Comparison of ENCODE assay signal across 8 mouse cellular contexts in the genomic region with DNA sequence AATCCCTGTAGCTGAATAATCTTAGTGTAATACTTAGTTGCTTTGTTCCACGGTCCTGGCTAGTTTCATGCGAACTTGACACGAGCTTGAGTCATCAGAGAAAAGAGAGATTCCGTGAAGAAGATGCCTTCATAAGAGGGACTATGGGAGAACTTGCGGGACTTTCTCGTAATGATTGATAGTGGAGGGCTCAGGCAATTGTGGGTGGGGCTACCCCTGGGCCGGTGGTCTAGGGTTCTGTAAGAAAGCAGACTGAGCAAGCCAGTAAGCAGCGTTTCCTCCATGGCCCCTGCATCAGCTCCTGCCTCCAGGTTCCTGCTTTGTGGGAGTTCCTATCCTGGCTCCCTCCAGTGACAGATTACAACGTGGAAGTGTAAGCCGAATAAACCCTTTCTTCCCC. TPM values are rescaled to one million over a fixed set of nuclear protein-coding genes. Genes with fewer than 3 reads are reported as not detected.
DNase-seq lines count a peak whose midpoint lies in the region; ATAC-seq and TF ChIP-seq lines count a peak whose summit lies in the region.

No protein-coding gene starts in this region.

- no peak overlapping the region for H3K27ac ChIP-seq in lung, embryonic 16.5 days (ENCODE audit: low read length)
- H3K27ac ChIP-seq in kidney, postnatal 0 days = no peak overlapping the region
- peak overlapping the region; percentile 51; the same call in 1 of the 2 replicates for H3K27ac ChIP-seq in stomach, embryonic 15.5 days

- peak overlapping the region; percentile 67; the same call in 1 of the 2 replicates for H3K4me3 ChIP-seq in lung, embryonic 16.5 days (ENCODE audit: low read length)
- peak overlapping the region; percentile 53; the same call in 1 of the 2 replicates for H3K4me3 ChIP-seq in kidney, postnatal 0 days (replicated peaks; ENCODE audit: low read depth, low read length)
- peak overlapping the region; percentile 70; the same call in 1 of the 2 replicates for H3K4me3 ChIP-seq in stomach, embryonic 15.5 days (replicated peaks)

- H3K9me3 ChIP-seq in lung, embryonic 16.5 days (ENCODE audit: control insufficient read depth, low read length) = no peaks in the 10 kb centered on the region
- no peaks in the 10 kb centered on the region for H3K9me3 ChIP-seq in kidney, postnatal 0 days (replicated peaks; ENCODE audit: low read length)
- no peaks in the 10 kb centered on the region for H3K9me3 ChIP-seq in stomach, embryonic 15.5 days

- peaks cover 13% of the 10 kb centered on the region for H3K4me1 ChIP-seq in lung, embryonic 16.5 days (replicated peaks; ENCODE audit: control insufficient read depth, insufficient read depth, low read length)
- peaks cover 11% of the 10 kb centered on the region; the same call in 1 of the 2 replicates for H3K4me1 ChIP-seq in kidney, postnatal 0 days (replicated peaks; ENCODE audit: insufficient read depth, low read length)
- peaks cover 4% of the 10 kb centered on the region; the same call in 1 of the 2 replicates for H3K4me1 ChIP-seq in stomach, embryonic 15.5 days

- no peak overlapping the region; the same call in 1 of the 2 replicates for H3K9ac ChIP-seq in lung, embryonic 16.5 days (ENCODE audit: low read length)
- H3K9ac ChIP-seq in kidney, postnatal 0 days (ENCODE audit: low read depth, low read length) = no peak overlapping the region
- no peak overlapping the region for H3K9ac ChIP-seq in stomach, embryonic 15.5 days

- WGBS in lung, embryonic 16.5 days = 14% methylated on average over 10 of the region's 10 CpGs
- WGBS in kidney, postnatal 0 days = 17% methylated on average over 10 of the region's 10 CpGs
- whole genome bisulfite sequencing in stomach, embryonic 15.5 days = 18% methylated on average over 10 of the region's 10 CpGs

- DNase-seq in cerebellum, adult 9-10 months = peak; percentile 58
- no peak for DNase-seq in cerebellum, postnatal 4 days (ENCODE audit: low spot score in 2 of 2)
- no peak for DNase-seq in lung, adult 18-20 months
- DNase-seq in kidney, postnatal 0 days (ENCODE audit: low spot score) = no peak
- DNase-seq in thymus, adult 18-20 months = no peak
- DNase-seq in layer of hippocampus, adult 18-20 months (ENCODE audit: low spot score in 2 of 2) = no peak

- no peak for TF ChIP-seq CTCF in kidney, postnatal 0 days (IDR thresholded peaks at IDR 0.05; ENCODE audit: low read depth)

- H3K27me3 ChIP-seq in lung, embryonic 16.5 days (ENCODE audit: control insufficient read depth, insufficient read depth, low read depth, low read length) = no peaks in the 10 kb centered on the region
- no peaks in the 10 kb centered on the region for H3K27me3 ChIP-seq in kidney, postnatal 0 days (ENCODE audit: insufficient read depth, low read length)
- no peaks in the 10 kb centered on the region; the same call in 1 of the 2 replicates for H3K27me3 ChIP-seq in stomach, embryonic 15.5 days (replicated peaks)

- no peak for ATAC-seq in lung, embryonic 16.5 days (ENCODE audit: low read depth)
- ATAC-seq in kidney, postnatal 0 days (replicated peaks; ENCODE audit: low FRiP score, low read depth) = no peak
- ATAC-seq in stomach, embryonic 15.5 days (ENCODE audit: insufficient read depth, low FRiP score, low read depth) = no peak

- peak overlapping the region; percentile 74 for H3K4me2 ChIP-seq in lung, embryonic 16.5 days (ENCODE audit: low read depth, low read length)
- peak overlapping the region; percentile 65 for H3K4me2 ChIP-seq in kidney, postnatal 0 days (ENCODE audit: low read length)
- H3K4me2 ChIP-seq in stomach, embryonic 15.5 days = peak overlapping the region; percentile 77; the same call in 1 of the 2 replicates

- H3K36me3 ChIP-seq in lung, embryonic 16.5 days (ENCODE audit: control insufficient read depth, insufficient read depth, low read length) = no peaks in the 10 kb centered on the region
- H3K36me3 ChIP-seq in kidney, postnatal 0 days (ENCODE audit: insufficient read depth, low read length) = no peaks in the 10 kb centered on the region
- no peaks in the 10 kb centered on the region for H3K36me3 ChIP-seq in stomach, embryonic 15.5 days

RNA-seq across cellular contexts. Expression of a gene that starts 0.8 kb away (rescaled TPM):
- polyA plus RNA-seq in lung, embryonic 16.5 days (2015; fragmentation: Nextera tagmentation; extraction: Ambion mirVana) = 4.2 and 4.5 TPM in 2 replicates
- polyA plus RNA-seq in kidney, postnatal 0 days (2015; fragmentation: Nextera tagmentation; extraction: Ambion mirVana) = 2.2 and 2.3 TPM in 2 replicates
- 3.8 and 3.9 TPM in 2 replicates for polyA plus RNA-seq in stomach, embryonic 15.5 days (2015; fragmentation: Nextera tagmentation; extraction: Ambion mirVana)
- total RNA-seq in layer of hippocampus, adult 18-20 months (2021) = 10 to 100 TPM in 1 of 2 experiments, 1 to 10 TPM in 1; 8.7 to 10.6 TPM

RNA-seq across cellular contexts. Expression of a gene that starts 7.7 kb away (rescaled TPM):
- polyA plus RNA-seq in lung, embryonic 16.5 days (2015; fragmentation: Nextera tagmentation; extraction: Ambion mirVana) = 1.6 and 1.8 TPM in 2 replicates
- 3.3 and 3.7 TPM in 2 replicates for polyA plus RNA-seq in kidney, postnatal 0 days (2015; fragmentation: Nextera tagmentation; extraction: Ambion mirVana)
- polyA plus RNA-seq in stomach, embryonic 15.5 days (2015; fragmentation: Nextera tagmentation; extraction: Ambion mirVana) = 1.5 and 1.7 TPM in 2 replicates
- under 1 TPM; 0.84 to 0.96 TPM for total RNA-seq in layer of hippocampus, adult 18-20 months (2021)

RNA-seq across cellular contexts. Expression of a gene that starts 43.8 kb away (rescaled TPM):
- polyA plus RNA-seq in lung, embryonic 16.5 days (2015; fragmentation: Nextera tagmentation; extraction: Ambion mirVana) = 18.9 and 19.8 TPM in 2 replicates
- 60.7 and 71.7 TPM in 2 replicates for polyA plus RNA-seq in kidney, postnatal 0 days (2015; fragmentation: Nextera tagmentation; extraction: Ambion mirVana)
- polyA plus RNA-seq in stomach, embryonic 15.5 days (2015; fragmentation: Nextera tagmentation; extraction: Ambion mirVana) = 46.9 and 49.3 TPM in 2 replicates
- 100 to 1,000 TPM in 1 of 2 experiments, 10 to 100 TPM in 1; 99.6 to 102 TPM for total RNA-seq in layer of hippocampus, adult 18-20 months (2021)
